Mouse (Mus musculus) heart, postnatal 0 days (tissue): Measurements from ENCODE around the gene Gm17409.

ENCODE experiments used
- CTCF ChIP-seq: IDR thresholded peaks from 2 replicates; pipeline ENCODE4 v1.5.1; 2016; ENCODE audit warnings: antibody characterized with exemption, control low read depth, low read depth
- EP300 ChIP-seq: IDR thresholded peaks from 2 replicates; pipeline ENCODE4 v1.6.1; 2016; ENCODE audit warnings: antibody characterized with exemption, low read depth

- TF ChIP-seq CTCF: no peak
- TF ChIP-seq EP300: no peak
These were observed 16.7 kb downstream of the Gm17409 start for GRCm38 (mm10) chr2:58486441-58487278.
